Mouse (Mus musculus) G1E (cell line): ENCODE measurements around the gene Cd81. TPM values are rescaled to one million over a fixed set of nuclear protein-coding genes. Genes with fewer than 3 reads are reported as not detected.

Experiments
- ATAC-seq: 2 replicates; pipeline ENCODE4 v1.8.0; 2016; ENCODE audit warnings: mild to moderate bottlenecking; ENCODE audit not compliant: insufficient number of reproducible peaks, poor library complexity, low FRiP score, severe bottlenecking; ENCODE audit errors: extremely low read depth
- DNase-seq: peaks from one replicate; pipeline ENCODE4 v3.0.0; 2012; ENCODE audit warnings: low spot score
- H3K27me3 ChIP-seq: 2 replicates; pipeline ENCODE4 v1.6.1; 2012; ENCODE audit warnings: mild to moderate bottlenecking, low read length, inconsistent platforms; ENCODE audit not compliant: insufficient read depth
- H3K36me3 ChIP-seq: replicated peaks from 2 replicates; pipeline ENCODE3; 2012; ENCODE audit warnings: mild to moderate bottlenecking, inconsistent platforms
- H3K4me1 ChIP-seq: 2 replicates; pipeline ENCODE4 v1.6.1; 2012; ENCODE audit warnings: low read depth, low read length, inconsistent platforms, mixed read lengths; ENCODE audit not compliant: insufficient read depth
- H3K4me3 ChIP-seq: 2 replicates; pipeline ENCODE4 v1.5.1; 2012; ENCODE audit warnings: low read depth, mild to moderate bottlenecking, inconsistent platforms, low read length, moderate library complexity, mixed read lengths
- H3K9me3 ChIP-seq: replicated peaks from 2 replicates; pipeline ENCODE4 v1.6.1; 2012; ENCODE audit warnings: inconsistent platforms
- CTCF ChIP-seq: IDR thresholded peaks from 2 replicates; pipeline ENCODE4 v1.5.1; 2012; ENCODE audit warnings: low read depth, low read length, inconsistent platforms, mixed read lengths
- GATA1 ChIP-seq: IDR thresholded peaks from 2 replicates; pipeline ENCODE4 v1.6.1; 2012; ENCODE audit warnings: borderline replicate concordance, low read length, inconsistent platforms, mixed read lengths
- GATA2 ChIP-seq: IDR thresholded peaks from 2 replicates; pipeline ENCODE4 v1.6.1; 2012; ENCODE audit warnings: low read depth, low read length, inconsistent platforms, borderline replicate concordance
- POLR2AphosphoS5 ChIP-seq: IDR thresholded peaks from 2 replicates; pipeline ENCODE4 v1.6.1; 2012; ENCODE audit warnings: low read depth, low read length, inconsistent platforms; ENCODE audit not compliant: insufficient replicate concordance
- TAL1 ChIP-seq: conservative IDR thresholded peaks from 2 replicates; pipeline ENCODE4 v1.6.1; 2012; ENCODE audit warnings: low read depth, low read length, inconsistent platforms, mixed read lengths
- polyA plus RNA-seq: library from polyadenylated mRNA; stranded (reverse); fragments of >175 nt; gene quantifications from 2 replicates; pipeline ENCODE4 v1.2.3, GENCODE M21; 2012
- total RNA-seq, 2 experiments: library from RNA; stranded (forward) in 1 of 2; stranded (reverse) in 1 of 2; fragments of 200-1000 nt in 1 of 2; fragments of >200 nt in 1 of 2; fragmentation: Nextera tagmentation in 1 of 2; gene quantifications; 2 replicates each; pipeline ENCODE4 v1.2.3; 2014 to 2017

Cd81 gene
- total and polyA plus RNA-seq, 3 experiments: 187 to 192 (median 191) TPM

GRCm38 (mm10) chr7:143013420-143014178, 38.9 kb upstream of the Cd81 start:
- TF ChIP-seq GATA1: no peak
- TF ChIP-seq CTCF: no peak
- TF ChIP-seq POLR2AphosphoS5: no peak; the same call in 1 of the 2 replicates
- TF ChIP-seq GATA2: no peak
- no peak for TF ChIP-seq TAL1
- ATAC-seq (0 out of 2 replicates have a peak, but pooled peaks have one; percentile 12), DNase-seq (no peak)
- H3K27me3 ChIP-seq: no peaks in the 10 kb centered on the region
- no peak overlapping the region for H3K4me3 ChIP-seq
- peaks cover 99% of the 10 kb centered on the region for H3K36me3 ChIP-seq
- no peaks in the 10 kb centered on the region for H3K9me3 ChIP-seq
- H3K4me1 ChIP-seq: peaks cover 86% of the 10 kb centered on the region

- Histone ChIP-seq H3K9me3 (no peaks in the 10 kb centered on the region), H3K27me3 (no peaks in the 10 kb centered on the region), H3K4me3 (no peak overlapping the region), H3K36me3 (peaks cover 100% of the 10 kb centered on the region), H3K4me1 (peaks cover 73% of the 10 kb centered on the region)
- no peak for DNase-seq
- ATAC-seq: no peak
- no peak for TF ChIP-seq GATA1
- peak; percentile 26; the same call in 1 of the 2 replicates for TF ChIP-seq POLR2AphosphoS5
Observed at GRCm38 (mm10) chr7:143014862-143015659, 37.5 kb upstream of the Cd81 start.

GRCm38 (mm10) chr7:143015755-143016423, 36.6 kb upstream of the Cd81 start:
- Histone ChIP-seq H3K9me3 (no peaks in the 10 kb centered on the region), H3K36me3 (peaks cover 100% of the 10 kb centered on the region), H3K27me3 (no peaks in the 10 kb centered on the region), H3K4me3 (no peak overlapping the region), H3K4me1 (peaks cover 70% of the 10 kb centered on the region)
- ATAC-seq (no peak), DNase-seq (no peak)
- TF ChIP-seq GATA1 (no peak), CTCF (no peak)

- no peaks in the 10 kb centered on the region for H3K9me3 ChIP-seq
- H3K4me3 ChIP-seq: no peak overlapping the region
- no peak for ATAC-seq
- TF ChIP-seq POLR2AphosphoS5: no peak
- TF ChIP-seq CTCF: no peak
- no peak for TF ChIP-seq GATA2
- no peak for TF ChIP-seq TAL1
- no peak for TF ChIP-seq GATA1
- H3K36me3 ChIP-seq: peaks cover 100% of the 10 kb centered on the region
- peaks cover 70% of the 10 kb centered on the region for H3K4me1 ChIP-seq
- DNase-seq: no peak
- H3K27me3 ChIP-seq: no peaks in the 10 kb centered on the region
Observed at GRCm38 (mm10) chr7:143016424-143017142, 36.0 kb upstream of the Cd81 start.

GRCm38 (mm10) chr7:143017181-143017580, 35.4 kb upstream of the Cd81 start:
- TF ChIP-seq POLR2AphosphoS5 (no peak), TAL1 (no peak), CTCF (no peak), GATA2 (no peak)
- Histone ChIP-seq H3K9me3 (no peaks in the 10 kb centered on the region), H3K4me1 (peaks cover 65% of the 10 kb centered on the region), H3K27me3 (no peaks in the 10 kb centered on the region), H3K4me3 (no peak overlapping the region), H3K36me3 (peaks cover 97% of the 10 kb centered on the region)
- DNase-seq: no peak
- no peak for ATAC-seq

GRCm38 (mm10) chr7:143020040-143020439, 32.5 kb upstream of the Cd81 start:
- Histone ChIP-seq H3K4me3 (no peak overlapping the region), H3K36me3 (peaks cover 76% of the 10 kb centered on the region)
- no peak for ATAC-seq

More at GRCm38 (mm10) chr7:143020040-143020439, 32.5 kb upstream of the Cd81 start:
- no peak for DNase-seq
- Histone ChIP-seq H3K4me1 (peaks cover 54% of the 10 kb centered on the region), H3K9me3 (no peaks in the 10 kb centered on the region), H3K27me3 (no peaks in the 10 kb centered on the region)
- TF ChIP-seq POLR2AphosphoS5 (peak; percentile 80; the same call in 1 of the 2 replicates), TAL1 (no peak), GATA1 (no peak), CTCF (no peak), GATA2 (no peak)
